Mouse (Mus musculus) ovary, postnatal 36 days (tissue): ENCODE results near the gene Mylk3.

Experiments used
- DNase-seq: peaks from one replicate; pipeline ENCODE4 v3.0.0; 2022; ENCODE audit warnings: low spot score, mixed read lengths

Mylk3 gene

DNA sequence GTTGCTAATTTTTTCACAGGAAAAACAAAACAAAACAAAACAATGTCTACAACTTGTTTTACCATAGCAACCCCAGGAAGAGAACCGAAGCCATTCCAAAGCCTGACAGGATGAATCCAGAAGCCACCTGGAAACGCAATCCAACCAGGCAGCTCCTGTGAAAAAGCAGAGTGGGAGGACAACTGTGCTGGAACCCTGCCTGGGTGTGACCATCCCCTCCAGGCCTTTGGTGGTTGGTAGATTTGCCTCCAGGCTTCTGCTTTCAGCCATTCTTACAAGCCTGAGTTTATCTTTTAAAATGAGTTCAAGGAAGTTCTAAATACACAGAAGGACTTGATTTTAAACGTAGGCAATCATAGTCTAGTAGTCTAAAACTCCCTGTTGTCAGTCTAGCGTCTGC, 4.2 kb downstream of the Mylk3 start:
- no peak for DNase-seq

DNA sequence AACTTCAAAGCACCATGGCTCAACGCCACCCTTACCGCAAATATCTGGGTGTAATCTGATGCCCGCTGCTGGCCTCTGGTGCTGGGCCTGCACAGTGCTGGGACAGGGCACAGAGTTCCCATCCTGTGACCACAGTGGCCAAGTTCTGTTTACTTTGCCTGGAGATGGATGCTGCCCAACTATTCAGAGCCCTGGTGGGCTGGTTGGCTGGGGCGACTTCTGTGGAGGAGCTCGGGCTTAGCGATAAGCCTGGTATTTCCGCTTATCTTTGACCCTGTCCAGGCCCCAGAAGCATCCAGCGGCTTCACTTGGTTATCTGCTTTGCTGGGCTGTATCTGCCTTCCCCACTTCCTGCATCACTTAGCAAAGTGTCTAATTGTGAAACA, 5.3 kb downstream of the Mylk3 start:
- DNase-seq: peak; percentile 61

DNA sequence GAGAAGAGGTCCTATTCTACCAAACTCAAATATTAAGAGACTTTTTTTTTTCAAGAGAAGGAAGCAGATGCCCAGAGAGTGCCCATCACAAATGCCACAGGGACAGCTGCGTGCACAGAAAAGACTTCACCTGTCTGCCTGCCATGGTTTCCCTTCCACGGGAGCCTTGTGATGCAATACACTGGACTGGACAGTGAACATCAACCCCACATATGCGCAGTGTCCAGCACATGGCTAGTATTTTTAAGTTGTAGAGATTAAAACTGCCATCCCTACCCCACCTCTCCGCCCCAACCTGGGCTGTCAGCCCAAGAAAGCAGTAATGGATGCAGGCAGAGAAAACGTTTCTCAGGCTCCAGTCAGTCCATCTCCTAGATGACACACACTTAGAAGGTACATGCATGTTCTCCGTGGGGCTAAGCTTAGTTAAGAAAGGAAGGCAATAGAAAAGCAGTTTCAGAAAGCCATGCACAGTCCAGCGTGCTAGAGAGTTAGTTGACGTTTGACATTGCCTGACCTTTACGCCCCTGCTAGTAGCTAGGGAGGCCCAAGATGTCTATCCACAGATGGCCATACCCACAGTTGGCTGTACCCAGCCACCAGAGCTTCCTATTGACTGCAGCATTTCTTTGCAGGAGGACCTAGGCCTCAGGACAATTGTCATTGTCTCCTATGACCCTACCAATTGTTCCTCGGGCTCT, 5.9 kb downstream of the Mylk3 start:
- DNase-seq: no peak

DNA sequence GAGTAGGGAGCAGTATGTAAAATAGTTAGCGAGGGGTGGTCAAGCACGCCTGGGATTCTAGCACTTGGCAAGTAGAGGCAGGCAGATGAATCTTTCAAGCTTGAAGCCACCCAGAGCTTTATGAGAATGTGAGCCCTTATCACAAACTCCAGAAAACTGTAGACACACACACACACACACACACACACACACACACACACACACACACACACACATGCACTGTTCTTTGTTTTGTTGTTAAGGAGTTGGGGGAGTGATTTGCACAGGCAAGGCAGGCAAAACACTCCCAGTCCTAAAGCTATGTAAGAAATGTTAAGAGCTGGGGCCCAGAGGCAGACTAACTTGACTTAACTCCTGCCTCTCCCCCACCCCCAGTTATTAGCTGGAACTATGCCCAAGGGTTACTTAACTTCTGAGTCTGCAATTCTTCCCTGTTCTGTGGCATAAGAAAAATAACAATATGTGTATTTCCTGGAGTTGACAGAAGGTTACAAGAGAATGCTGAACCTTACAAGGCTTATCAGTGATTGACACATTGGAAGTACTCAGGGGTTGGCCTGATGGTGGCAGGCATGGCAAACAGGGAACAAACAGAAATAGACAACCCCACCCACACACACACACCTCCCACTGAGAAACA, 6.9 kb downstream of the Mylk3 start:
- DNase-seq: no peak

DNA sequence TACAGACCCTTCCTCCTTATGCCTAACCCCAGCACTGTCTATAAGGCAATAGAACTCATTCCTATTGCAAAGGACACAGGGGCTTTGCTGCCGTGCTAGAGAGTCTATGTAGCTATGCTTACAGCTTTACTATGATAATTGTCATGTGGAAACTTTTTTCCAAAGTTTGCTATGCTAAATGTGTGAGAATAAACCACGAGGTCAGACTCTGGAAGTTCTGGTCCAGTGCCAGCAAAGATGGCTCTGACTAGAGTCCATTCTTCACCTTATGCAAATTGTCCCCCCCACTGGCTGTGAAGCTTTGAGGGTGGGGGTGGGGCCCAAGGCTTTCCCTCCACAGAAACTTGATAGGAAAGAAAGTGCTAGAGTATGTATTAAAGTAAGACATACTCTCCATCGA, 9.6 kb downstream of the Mylk3 start:
- DNase-seq: no peak

DNA sequence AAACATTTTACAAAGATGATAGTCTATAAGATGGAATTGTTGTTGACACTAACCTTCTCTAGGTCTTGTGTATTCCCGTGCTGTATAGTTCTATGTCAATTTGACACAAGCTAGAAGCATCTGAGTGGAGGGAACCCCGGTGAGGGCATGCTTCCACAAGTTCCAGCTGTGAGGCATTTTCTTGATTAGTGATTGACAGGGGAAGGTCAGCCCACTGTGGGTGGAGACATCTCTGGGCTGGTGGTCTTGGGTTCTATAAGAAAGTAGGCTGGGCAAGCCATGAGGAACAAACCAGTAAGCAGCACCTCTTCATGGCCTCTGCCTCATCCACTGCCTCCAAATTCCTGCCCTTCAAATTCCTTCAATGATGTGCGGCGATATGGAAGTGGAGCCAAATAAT, 11.9 kb downstream of the Mylk3 start:
- no peak for DNase-seq

DNA sequence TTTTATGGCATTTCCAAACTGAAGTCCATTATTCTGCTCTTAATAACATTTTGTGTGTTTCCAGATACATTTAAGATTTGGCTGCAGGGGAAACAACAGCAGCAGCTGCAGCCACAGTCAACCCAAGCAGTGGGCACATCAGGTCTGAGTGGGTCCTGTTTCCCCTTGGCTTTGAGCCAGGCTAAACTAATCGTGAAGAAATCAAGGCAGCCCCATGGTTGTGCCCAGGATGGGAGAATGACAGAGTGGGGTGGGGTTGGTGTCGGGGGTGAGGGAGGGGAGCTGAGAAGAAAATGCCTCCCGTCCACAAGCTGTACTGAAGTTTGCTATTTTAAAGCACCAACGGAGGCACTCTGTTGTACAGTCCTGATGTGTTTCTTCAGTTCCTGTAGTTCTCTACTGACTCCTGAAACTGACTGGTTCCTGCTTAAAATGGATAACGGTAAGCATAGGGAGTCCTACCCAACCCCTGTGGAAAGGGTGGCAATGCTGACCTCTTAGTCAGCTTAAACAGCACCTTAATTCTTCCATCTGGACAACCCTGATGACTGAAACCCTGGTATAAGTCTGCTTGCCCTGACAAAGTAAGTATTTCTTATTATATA, 12.6 kb downstream of the Mylk3 start:
- no peak for DNase-seq

DNA sequence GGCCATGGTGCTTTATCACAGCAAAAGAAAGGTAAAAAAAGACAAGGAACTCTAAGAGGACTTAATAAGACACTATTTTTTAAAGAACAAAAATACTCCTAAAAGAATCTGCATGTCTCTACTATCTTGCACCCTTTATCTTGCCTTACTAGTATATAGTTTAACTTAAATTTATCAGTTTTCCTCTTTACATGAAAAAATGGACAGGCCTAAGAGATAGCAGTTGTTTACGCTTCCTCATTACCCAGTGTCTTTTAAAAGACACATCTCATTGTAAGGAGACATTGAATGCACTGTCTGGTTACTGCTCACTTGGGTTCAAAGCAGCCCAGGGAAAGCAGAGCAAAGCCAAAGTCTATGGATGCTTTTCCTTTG, 13.7 kb downstream of the Mylk3 start:
- no peak for DNase-seq

DNA sequence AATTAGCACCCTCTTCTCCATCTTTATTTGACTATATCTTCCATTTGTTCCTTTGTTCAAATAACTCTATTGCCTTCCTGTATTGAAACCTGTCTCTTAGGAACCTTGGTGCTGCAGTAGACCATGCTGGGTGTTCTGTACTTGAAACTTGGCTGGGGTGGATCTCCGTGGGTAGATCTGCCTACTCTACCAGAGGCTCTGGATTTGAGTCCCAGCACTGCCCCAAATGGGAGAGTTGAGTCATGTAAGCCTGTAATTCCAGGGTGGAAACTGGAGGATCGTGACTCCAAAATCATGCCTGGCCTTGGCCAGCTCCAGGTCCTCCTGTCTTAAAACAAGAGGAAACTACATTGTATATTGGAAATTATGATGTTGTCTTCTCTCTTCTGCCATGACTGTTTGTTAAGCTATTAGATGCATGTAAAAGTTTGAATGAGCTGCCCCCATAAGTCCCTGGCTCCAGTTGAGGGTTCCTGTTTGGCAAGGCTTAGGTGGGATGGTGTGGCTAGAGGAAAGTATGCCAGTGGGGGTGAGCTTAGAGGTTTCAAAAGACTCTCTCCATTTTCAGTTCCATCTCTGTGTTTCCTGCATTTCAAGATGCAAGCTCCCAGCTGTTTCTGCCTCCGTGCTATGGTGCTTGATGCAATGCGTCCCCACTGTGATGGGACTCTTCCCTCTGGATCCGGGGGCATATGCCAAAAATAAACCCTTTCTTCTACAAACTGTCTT, 14.2 kb downstream of the Mylk3 start:
- DNase-seq: no peak

DNA sequence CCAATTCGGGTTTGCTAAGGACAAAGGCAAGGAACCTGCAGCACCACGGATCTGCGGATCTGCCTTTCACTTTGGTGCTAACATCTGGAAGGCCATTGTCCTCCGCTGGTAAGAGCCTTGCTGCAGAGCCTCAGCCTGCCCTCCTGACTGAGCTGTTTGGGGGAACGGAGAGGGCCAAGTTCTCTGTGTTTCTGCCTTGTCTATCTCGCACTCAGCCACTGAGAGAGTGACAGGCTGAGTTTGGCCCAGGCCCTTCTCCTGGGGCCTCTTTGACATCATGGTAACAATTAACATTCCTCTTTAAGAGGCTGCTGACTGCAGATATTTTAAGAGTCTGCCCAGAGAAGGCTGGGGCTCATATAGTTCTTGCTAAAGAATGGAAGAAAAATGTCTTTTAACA, 21.0 kb downstream of the Mylk3 start:
- no peak for DNase-seq

DNA sequence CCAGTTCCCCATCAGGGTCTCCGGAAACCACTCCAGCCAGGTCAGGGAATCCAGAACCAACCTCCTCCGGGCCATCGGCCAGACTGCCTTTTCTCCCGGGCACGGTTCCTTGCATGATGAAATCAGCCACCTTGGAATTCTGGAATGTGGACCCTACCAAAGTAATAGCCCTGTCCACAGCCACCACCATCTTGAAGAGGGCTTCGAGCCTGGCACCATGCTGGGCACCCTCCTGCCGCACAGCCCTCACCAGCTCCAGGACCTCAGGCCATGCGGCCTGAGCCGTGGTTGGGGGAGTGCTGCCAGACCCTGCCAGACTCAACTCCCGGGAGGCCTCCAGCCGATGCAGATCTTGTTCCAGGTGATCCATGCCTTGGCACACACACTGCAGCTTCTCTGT, 21.5 kb downstream of the Mylk3 start:
- no peak for DNase-seq

DNA sequence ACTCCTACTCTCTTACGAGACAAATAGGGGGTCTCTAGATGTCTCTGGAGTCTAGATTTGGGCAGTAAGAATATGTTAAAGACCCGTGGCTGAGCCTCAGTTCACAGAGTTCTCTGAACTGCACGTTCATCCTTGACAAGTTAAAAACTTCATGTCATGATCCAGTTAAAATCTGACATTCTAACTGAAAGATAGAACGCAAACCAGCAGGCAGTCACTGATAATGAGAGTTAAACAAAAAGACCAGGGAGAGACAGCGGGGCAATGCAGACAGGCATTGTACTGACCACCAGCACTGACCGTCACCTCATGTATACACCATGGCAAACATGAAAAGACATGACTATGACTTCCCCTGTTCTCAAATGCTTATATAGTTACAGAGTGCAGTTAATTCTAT, 22.7 kb downstream of the Mylk3 start:
- DNase-seq: no peak

DNA sequence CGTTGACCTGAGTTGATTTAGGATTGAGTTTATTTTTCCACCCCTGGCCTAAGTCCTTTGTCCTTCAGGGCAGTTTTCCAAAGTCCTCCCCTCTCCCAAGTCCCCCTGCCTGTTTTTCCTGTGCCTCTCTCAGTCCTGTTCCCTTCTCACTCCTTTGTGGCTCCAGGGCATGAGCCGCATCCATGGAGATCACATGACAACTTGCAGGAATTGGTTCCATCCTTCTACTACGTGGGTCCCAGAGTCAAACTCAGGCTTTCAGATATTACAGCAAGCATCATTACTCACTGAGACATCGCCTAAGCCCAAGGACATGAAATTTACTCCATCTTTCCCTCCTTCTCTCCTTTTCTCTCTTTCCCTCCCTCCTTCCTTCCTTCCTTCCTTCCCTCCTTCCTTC, 23.9 kb downstream of the Mylk3 start:
- DNase-seq: no peak

DNA sequence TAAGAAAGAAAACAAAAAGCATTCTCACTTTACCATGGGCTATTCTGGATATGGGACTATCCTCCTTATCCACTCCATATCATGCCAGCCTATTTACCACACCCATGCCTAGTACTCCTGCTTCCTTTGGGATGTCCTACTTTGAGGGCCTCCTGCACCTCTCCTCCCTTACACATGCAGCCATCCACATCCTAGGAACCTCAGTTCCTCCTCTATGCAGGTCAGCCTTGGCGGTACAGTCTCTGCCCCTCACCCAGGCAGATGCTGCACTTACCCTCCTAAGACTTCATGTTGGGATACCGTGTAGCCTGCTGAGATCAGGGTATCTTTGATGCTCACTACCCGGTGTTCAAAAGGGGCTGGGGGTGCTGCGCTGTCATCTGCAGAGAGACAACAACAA, 32.9 kb downstream of the Mylk3 start:
- no peak for DNase-seq

DNA sequence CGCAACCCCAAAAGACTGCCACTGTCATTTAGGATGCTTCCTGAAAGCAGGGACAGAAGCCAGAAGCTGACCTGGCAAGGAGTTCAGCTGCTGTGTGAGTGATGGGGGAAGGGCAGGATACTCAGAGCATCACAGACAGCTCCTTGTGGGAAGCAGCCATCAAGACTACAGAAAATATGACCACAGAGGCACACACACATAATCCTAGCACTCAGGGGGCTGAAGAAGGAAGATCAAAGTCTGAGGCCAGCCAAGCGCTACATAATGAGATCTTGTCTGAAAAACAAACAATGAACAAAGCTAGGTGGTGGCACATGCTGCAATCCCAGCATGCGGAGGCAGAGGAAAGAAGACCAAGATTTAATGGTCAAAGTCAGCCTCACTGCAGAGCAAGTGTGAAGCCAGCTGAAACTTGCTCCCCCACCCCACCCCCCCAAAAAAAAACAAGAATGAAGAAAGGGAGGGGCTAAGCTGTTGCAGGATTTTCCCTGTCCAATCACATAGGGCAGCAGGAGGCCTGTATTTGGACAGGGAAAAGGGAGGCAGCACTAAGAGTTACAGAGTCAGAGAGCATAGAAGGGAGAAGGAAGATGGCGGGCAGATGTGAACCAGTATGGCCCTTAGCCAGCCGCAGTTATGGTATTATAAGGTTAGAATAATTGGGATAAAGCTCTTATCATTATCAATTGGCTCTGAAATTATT, 46.1 kb downstream of the Mylk3 start:
- no peak for DNase-seq

DNA sequence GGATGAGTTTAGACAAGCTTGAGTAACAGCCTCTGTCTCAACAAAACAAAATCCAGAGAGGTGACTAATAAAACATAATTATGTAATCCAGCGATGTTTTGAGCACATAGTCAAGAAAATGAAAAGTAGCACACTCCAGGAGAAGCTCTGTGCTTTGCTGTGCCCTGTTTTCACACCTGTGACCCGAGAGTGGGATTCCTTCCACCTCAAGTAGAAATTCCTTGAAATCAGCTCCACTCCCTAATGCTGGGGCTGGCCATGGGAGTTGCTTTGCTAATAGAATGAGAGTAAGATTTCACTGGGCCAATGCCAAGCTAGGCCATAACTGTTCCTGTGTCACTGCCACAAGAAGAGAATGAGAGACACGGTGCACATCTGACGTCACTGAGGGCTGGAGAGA, 48.5 kb downstream of the Mylk3 start:
- DNase-seq: no peak

DNA sequence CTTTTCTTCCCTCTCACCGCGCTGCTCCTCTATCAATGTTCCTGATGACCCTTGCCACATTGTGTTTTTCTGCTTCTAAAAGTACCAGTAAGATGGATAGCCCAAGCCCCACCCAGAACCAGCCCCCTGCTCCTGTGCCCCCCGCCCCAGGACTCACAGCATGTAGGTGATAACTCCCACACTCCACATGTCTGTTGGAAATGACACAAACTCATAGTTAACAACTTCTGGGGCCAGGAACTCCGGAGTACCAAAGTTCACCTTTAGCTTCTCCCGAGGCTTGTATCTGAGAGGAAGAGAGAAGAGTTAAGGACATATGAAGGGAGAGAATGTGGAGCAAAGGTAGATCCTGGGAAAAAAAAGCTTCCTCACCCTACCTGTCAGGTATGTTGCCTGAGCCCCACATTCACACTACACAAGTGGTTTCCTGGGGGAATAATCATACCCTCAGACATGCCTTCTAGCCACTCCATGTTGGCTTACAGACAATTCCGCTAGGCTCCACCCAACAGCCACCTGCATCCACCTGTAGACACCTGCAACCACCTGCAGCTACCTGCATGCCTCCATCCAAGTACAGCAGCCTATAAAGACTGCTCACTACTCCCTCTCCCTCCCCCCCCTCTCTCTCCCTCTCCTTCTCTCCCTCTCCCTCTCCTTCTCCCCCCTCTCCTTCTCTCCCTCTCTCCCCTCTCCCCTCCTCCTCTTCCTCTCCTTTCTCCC, 49.8 kb downstream of the Mylk3 start:
- no peak for DNase-seq

DNA sequence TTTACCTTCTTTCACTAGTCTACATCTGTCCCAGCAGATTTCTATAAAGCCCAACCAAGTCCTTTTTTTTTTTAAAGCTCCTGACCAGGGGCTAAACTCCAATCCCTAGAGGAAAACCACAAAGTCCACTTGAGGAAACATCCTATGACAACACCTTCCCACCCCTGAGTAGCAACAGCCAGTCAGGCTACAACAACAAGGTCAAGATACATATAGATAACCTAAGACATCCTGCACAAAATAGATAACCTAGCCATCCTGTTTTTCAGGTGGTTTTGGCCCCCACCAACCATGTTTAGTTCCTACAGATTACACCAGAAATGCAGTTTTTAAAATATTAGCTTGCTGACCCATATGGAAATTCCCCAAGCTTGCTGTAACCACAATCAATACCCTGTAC, 51.0 kb downstream of the Mylk3 start:
- no peak for DNase-seq

DNA sequence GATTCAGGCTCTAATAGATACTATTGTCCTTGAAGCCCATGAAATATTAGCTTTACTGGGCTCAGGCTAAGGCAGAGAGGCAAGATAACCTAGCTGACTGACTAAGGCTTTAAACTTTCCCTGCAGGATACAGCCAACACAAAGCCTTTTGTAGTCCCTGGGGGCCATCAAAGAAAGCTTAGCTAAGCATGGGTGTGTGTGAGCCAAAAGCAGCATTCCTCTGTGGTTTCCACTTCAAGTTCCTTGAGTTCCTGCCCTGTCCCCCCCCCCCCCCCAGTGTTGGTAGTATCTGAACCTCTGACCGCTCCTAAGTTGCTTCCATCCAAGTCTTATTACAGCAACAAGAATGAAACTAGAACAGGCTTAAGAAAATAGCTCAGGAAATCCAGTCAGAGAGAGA, 56.6 kb downstream of the Mylk3 start:
- no peak for DNase-seq

DNA sequence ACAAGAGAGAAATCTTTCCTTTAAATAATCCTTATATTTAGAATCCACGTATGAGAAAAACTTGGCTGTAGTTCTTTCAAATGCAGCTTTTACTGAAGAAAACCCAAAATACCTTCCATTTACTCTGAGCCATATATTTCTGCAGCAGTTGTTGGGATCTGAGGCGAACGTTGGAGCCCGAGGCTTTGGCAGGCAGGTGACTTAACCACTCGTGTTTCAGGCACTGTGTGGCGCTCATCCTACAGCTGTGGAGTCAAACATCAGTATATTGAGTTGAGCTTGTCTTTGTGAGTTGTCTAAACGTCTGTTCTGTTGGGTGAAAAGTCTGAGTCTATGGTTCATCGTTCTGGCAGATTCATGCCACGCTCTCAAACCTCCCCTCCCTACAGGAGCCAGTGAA, 59.1 kb downstream of the Mylk3 start:
- DNase-seq: no peak

DNA sequence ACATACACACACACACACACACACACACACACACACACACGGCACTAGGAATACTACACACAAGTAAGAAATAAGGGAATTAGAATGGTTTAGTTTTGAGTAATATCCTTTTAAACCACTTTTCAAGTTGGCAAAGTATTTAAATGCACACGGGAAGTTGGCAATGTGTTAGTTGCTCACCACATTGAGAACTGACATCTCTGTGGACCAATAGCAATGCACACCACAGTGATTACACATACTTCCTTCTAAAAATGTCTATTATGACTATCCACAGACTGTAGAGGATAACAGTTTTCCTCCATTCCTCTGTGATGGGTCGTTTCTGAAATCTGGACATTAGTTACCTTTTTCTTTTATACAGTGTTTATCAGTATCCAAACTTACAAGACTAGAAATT, 63.1 kb downstream of the Mylk3 start:
- no peak for DNase-seq

DNA sequence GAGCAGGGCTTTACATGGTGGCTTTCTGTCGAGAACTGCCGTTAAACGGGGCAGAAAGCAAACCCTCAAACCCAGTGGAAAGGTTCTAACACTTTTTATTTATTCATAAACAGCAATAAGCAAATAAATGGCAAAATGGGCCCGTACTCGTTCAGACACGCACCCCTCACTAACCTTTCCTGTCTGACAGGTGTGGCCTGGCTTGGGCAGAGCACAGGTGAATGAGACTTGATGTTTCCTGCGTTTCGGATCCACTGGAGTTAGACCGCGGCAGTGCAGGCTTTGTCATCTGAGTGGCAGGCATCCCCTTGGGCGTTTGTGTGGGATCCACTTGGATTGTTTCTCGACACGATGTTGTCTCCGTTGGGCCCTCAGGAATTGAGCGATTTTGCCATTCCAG, 64.2 kb downstream of the Mylk3 start:
- DNase-seq: no peak
